Mouse (Mus musculus) heart, adult 2 months (tissue): ENCODE results near the gene Dchs1.

Experiments
- CTCF ChIP-seq: fragments of 200-600 bp; IDR thresholded peaks from 2 replicates; pipeline ENCODE4 v1.8.1; 2022; ENCODE audit warnings: antibody characterized with exemption, mild to moderate bottlenecking, moderate library complexity
- EP300 ChIP-seq: fragments of 200-500 bp; IDR thresholded peaks from 2 replicates; pipeline ENCODE4 v1.6.1; 2011; ENCODE audit warnings: low read depth, low read length, control low read depth; ENCODE audit not compliant: insufficient read depth
- POLR2A ChIP-seq: fragments of 200-500 bp; IDR thresholded peaks from 2 replicates; pipeline ENCODE4 v1.6.1; 2011; ENCODE audit warnings: mild to moderate bottlenecking, low read depth, low read length, control low read depth; ENCODE audit not compliant: insufficient read depth

DNA sequence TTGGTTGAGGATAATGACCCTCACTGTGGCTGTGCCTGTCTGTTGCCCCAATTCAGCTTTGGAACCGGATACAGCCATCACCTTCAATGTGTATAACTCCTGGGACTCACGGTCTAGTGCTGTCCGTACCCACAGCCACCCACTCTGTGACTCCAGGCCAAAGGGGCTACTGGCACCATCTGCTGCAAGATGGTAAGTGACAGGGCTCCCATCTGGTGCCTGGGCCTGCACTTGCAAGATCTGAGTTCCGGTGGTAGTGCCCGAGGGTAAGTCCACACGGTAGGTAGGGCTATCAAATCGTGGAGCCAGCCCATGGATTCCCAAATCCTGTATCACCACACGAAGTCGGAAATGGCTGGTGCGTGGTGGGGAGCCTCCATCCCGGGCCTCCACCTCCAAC, 23.1 kb downstream of the Dchs1 start:
- TF ChIP-seq CTCF (no peak), POLR2A (no peak), EP300 (no peak)
